Mouse (Mus musculus) lung, adult 2 months (tissue): ENCODE measurements at regions not wholly inside any gene's neighbourhood (a gene's known extent, or its start where the extent isn't known, plus 50 kb on each side); places are given as distances from the start of the nearest gene placed in this dataset.

Experiments used
- CTCF ChIP-seq: fragments of 200-500 bp; IDR thresholded peaks from 2 replicates; pipeline ENCODE4 v1.5.1; 2011; ENCODE audit warnings: mild to moderate bottlenecking, low read length, control low read depth; ENCODE audit not compliant: insufficient read depth
- POLR2A ChIP-seq: fragments of 200-500 bp; IDR thresholded peaks from 2 replicates; pipeline ENCODE4 v1.6.1; 2011; ENCODE audit warnings: low read depth, mild to moderate bottlenecking, control low read depth, low read length, borderline replicate concordance; ENCODE audit errors: extremely low read depth

DNA sequence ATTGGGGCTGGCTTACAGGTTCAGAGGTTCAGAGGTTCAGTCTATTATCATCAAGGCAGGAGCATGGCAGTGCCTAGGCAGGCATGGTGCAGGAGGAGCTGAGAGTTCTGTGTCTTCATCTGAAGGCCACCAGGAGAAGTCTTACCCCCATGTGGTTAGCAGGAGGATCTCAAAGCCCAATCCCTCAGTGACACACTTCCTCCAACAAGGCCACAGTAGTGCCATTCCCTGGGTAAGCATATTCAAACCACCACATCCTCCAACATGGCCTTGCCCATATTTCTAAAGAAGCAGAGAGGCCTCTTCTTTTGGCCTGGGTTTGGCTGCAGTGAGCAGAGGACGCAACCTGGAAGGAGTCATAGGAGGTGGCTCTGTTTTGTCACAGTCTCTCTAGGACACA lies 61.2 kb upstream of the Pax1 start:
- TF ChIP-seq CTCF, result no peak
- TF ChIP-seq POLR2A, result no peak
